Mouse (Mus musculus): ENCODE measurements around the gene Prss38. TPM values are rescaled to one million over a fixed set of nuclear protein-coding genes. Genes with fewer than 3 reads are reported as not detected.

The Prss38 gene
- polyA plus RNA-seq, 1 experiment: not detected

DNA sequence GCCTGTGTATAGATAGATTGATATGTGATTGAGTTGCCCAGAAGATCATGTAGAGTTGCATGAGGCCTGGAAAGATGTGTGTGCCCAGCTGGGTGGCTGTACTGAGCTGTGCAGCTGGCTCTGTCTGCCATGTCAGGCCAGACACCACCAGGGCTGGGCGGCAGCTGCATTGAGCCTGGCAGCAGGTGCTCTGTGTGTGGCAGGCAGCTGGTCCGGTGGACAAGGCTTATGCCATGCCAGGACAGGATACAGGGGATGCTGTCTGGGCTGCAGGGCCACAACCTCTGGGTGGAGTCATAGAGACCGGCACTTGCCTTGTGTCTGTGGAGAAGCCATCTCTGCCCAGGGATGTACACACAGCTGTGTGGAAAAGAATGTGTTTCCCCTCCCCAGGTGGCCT lies 52.5 kb downstream of the Prss38 start:
- no peaks in the 10 kb centered on the region for H3K4me1 ChIP-seq (replicated peaks; ENCODE audit: control insufficient read depth, insufficient read depth, low read length)
- H3K36me3 ChIP-seq (ENCODE audit: control insufficient read depth, insufficient read depth, low read length): no peaks in the 10 kb centered on the region
- DNase-seq: no peak
- no peak overlapping the region for H3K27ac ChIP-seq (ENCODE audit: control insufficient read depth, insufficient read depth, low read length)
- WGBS: 90% methylated on average over 3 of the region's 3 CpGs
- no peaks in the 10 kb centered on the region for H3K27me3 ChIP-seq (ENCODE audit: control insufficient read depth, insufficient read depth, low read length)
- TF ChIP-seq CTCF (IDR thresholded peaks at IDR 0.05; ENCODE audit: borderline replicate concordance, control insufficient read depth, extremely low read depth, insufficient read depth, low read length, poor library complexity): no peak
- H3K4me3 ChIP-seq (ENCODE audit: control insufficient read depth, insufficient read depth, low read length): no peak overlapping the region

Other genes with a start within 250 kb of the Prss38 start
- 2.4 and 14.5 TPM in 2 replicates for gene Obscn, start 239.3 kb downstream of the Prss38 start, polyA plus RNA-seq (2012; rRNA removed)
- gene Iba57, start 211.9 kb downstream of the Prss38 start, polyA plus RNA-seq (2012; rRNA removed): 7.2 and 8.9 TPM in 2 replicates
- gene Gjc2, start 192.4 kb downstream of the Prss38 start, polyA plus RNA-seq (2012; rRNA removed): 0.23 and 0.66 TPM in 2 replicates
- gene Guk1, start 183.4 kb downstream of the Prss38 start, polyA plus RNA-seq (2012; rRNA removed): 56.8 and 79.8 TPM in 2 replicates
- 40.2 and 42.0 TPM in 2 replicates for gene Mrpl55, start 173.2 kb downstream of the Prss38 start, polyA plus RNA-seq (2012; rRNA removed)
- gene 2310033P09Rik, start 167.3 kb downstream of the Prss38 start, polyA plus RNA-seq (2012; rRNA removed): 30.0 and 30.5 TPM in 2 replicates
- 503 and 561 TPM in 2 replicates for gene Arf1, start 147.4 kb downstream of the Prss38 start, polyA plus RNA-seq (2012; rRNA removed)
- 0.28 TPM in 1 of 2 replicates, not detected in the other for gene Wnt3a, start 84.9 kb downstream of the Prss38 start, polyA plus RNA-seq (2012; rRNA removed)
- gene Wnt9a, start 68.7 kb downstream of the Prss38 start, polyA plus RNA-seq (2012; rRNA removed): 1.3 and 2.2 TPM in 2 replicates
- 16.4 and 16.9 TPM in 2 replicates for gene Jmjd4, start 74.4 kb upstream of the Prss38 start, polyA plus RNA-seq (2012; rRNA removed)
- gene Snap47, start 75.5 kb upstream of the Prss38 start, polyA plus RNA-seq (2012; rRNA removed): 35.1 and 36.8 TPM in 2 replicates
- 0.34 and 0.50 TPM in 2 replicates for gene Zfp867, start 96.8 kb upstream of the Prss38 start, polyA plus RNA-seq (2012; rRNA removed)
- gene Zkscan17, start 151.1 kb upstream of the Prss38 start, polyA plus RNA-seq (2012; rRNA removed): 15.9 and 21.1 TPM in 2 replicates
- gene Nlrp3, start 165.9 kb upstream of the Prss38 start, polyA plus RNA-seq (2012; rRNA removed): 0.41 and 0.70 TPM in 2 replicates
- 0.06 and 0.18 TPM in 2 replicates for gene Olfr222, start 200.6 kb upstream of the Prss38 start, polyA plus RNA-seq (2012; rRNA removed)
- not detected in 2 replicates for gene Olfr223, start 217.6 kb upstream of the Prss38 start, polyA plus RNA-seq (2012; rRNA removed)